Mouse (Mus musculus) yolk sac, embryonic 10.5 days (tissue): Measurements from ENCODE around the gene Adam15.

ENCODE experiments used
- DNase-seq: peaks from one replicate; pipeline ENCODE4 v3.0.0-alpha.2; 2017; ENCODE audit warnings: low spot score

The Adam15 gene

DNA sequence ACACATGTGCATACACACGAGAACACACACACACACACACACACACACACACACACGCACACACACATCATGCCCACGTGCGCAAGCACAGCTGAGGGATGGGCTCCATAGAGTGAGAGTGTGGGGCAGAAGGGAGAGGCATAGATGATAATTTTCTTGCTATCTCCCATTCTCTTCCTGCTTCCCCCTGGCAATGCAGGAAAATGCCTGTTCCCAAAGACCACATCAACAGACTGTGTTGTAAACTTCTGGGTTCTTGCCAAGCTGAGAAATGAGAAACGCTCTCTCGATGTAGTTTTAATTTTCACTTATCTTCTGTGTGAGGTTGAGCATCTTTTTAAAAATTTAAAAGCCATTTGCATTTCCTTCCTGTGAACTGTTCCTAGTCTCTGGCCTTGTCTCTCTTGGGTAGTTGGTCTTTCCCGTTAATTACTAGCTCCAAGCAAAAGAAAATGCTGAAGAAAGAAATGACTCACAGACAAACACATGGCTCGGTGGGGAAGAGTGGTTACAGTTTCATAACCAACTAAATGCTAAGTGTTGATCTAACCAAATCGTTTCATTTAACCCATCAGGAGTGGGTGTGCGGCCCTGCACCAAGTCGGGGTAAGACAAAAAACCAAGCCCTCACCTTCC lies 52.9 kb downstream of the Adam15 start:
- no peak for DNase-seq

DNA sequence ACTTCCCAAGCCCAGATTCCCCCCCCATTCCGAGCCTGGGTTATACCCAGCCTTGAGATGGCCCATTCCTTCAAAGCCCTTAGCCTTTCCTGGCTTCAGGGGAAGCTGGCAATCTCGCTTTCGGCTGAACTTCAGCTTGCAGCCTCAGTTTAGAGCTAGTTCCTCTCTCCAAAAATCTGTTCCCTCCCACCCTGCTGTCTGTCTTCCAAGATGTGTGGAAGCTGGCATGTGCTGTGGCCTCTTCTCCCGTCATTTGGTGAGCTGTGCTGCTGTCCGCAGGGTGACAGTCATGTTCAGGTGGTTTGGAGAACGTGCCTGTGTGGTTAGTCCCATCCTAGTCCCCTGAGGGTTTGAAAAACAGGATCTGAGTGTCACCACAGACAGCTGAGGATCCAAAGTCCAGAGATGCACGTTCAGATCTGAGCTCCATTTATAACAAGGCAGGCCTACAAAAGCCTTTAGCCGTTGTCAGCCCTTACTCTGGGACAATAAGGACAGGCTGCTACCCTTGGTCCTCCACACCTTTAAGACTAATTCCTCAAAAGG lies 54.0 kb downstream of the Adam15 start:
- DNase-seq = no peak

DNA sequence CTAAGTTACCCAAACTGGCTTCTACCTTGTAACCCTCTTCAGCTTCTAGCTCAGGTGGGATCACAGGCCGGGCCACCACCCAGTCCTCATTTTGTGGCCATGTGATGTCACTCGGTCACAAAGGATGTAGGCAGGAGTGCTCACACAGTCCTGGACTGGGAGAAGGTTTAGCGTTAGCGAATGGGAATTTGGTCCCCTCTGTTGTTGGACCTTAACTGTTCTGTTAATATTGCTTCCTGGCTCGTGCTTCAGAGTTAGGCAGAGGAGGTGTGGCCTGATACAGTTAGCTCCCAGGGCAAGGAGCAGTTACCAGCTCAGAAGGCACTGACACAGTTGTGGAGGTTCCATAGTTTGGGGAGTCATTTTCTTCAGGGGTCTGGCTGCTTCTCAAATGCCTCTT lies 55.6 kb downstream of the Adam15 start:
- DNase-seq = no peak

DNA sequence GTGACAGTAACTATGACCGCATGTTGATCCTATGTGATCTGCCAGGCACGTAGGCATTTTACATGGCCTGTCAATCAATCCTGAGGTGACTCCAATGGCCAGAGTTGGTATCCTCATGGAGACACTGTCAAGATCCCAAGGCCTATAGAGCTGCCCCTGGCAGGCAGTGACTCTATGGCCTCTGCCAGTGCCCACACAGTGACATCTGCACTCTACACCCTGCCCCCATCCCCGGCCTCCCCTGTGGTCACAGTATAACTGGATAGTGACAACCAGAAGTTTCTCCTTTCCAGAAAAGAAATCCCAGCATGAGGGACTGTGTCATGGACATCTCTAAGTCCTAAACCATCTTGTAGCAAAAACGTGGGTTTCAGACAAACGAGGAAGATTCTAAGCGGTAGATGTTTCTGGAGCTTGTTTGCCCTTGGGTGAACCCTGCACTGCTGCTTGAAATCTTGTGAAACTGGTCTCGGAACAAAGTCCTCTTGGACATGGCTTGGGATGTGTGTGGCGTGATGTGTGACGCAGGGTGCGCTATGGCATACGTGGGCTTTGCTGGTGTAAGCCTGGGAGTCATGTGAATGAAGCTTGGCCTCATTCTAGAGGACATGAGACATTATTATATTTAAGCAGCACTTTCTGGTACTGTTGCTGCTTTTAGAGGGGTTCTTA lies 56.4 kb downstream of the Adam15 start:
- DNase-seq = peak; percentile 76

DNA sequence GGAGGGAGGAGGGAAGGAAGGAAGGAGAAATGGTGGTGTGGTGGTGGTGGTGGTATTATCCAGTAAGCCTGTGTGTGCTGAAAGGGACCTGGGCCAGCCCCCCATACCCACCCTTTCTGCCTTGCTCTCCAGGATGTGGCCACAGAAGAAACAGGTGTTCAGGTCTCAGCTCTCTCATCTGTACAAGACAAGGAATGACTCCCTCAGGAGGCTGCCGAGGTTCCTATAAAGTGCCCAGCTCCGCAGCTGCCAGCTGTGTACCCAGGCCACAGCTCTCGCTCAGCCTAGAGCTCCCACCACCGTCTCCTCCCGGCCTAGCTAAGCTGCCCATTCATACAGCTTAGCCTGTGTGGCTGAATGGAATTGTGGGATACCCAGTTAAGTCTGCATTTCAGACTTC lies 57.5 kb downstream of the Adam15 start:
- no peak for DNase-seq

DNA sequence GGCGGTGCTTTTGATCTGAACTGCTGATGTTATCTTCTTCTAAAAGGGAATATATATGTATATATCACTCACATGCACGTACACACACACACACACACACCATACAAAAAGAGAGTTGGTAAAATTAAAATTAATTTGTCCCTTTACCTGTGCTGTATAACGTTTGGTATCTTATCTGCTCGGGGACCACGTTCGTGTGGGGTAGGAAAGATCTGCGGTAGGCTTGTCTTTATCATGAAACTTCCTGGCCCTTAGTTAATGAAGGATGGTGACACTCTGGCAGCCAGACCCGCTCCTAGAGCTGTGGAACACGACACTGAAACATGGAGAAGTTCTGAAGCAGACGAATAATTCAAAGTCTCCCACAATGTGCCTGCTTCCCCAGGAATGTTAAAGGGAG lies 57.9 kb downstream of the Adam15 start:
- no peak for DNase-seq
